Mouse (Mus musculus) CH12.LX (cell line): Measurements from ENCODE around the gene Tsen2. TPM values are rescaled to one million over a fixed set of nuclear protein-coding genes. Genes with fewer than 3 reads are reported as not detected.
A peak's percentile ranks its signal among the peaks of the same experiment; 100 is the strongest.

Source experiments
- DNase-seq: peaks from one replicate; pipeline ENCODE4 v3.0.0-alpha.2; 2013; ENCODE audit errors: extremely low read depth
- H3K27ac ChIP-seq: 2 replicates; pipeline ENCODE4 v1.5.1; 2012; ENCODE audit warnings: low read depth, mild to moderate bottlenecking, control low read depth, moderate library complexity; ENCODE audit not compliant: insufficient read depth
- H3K27me3 ChIP-seq: replicated peaks from 2 replicates; pipeline ENCODE3; 2012; ENCODE audit warnings: inconsistent platforms
- H3K36me3 ChIP-seq, 2 experiments: replicated peaks in 1 of 2; 2 replicates each; pipeline versions ENCODE3 to v1.6.1; 2012; ENCODE audit warnings: inconsistent platforms in 1 of 2, low read length in 1 of 2, mild to moderate bottlenecking in 1 of 2, mixed read lengths in 1 of 2, moderate library complexity in 1 of 2; ENCODE audit not compliant: control insufficient read depth in 1 of 2, insufficient read depth in 1 of 2
- H3K4me1 ChIP-seq, 2 experiments: 2 replicates each; pipeline ENCODE4 v1.6.1; 2012; ENCODE audit warnings: inconsistent platforms in 1 of 2, moderate library complexity in 1 of 2; ENCODE audit not compliant: insufficient read depth in 2 of 2, control insufficient read depth in 1 of 2
- H3K4me2 ChIP-seq: 2 replicates; pipeline ENCODE4 v1.6.1; 2012; ENCODE audit warnings: low read depth, mild to moderate bottlenecking, control low read depth; ENCODE audit not compliant: poor library complexity, insufficient read depth, severe bottlenecking
- H3K4me3 ChIP-seq, 3 experiments: fragments of 150-350 bp in 1 of 3; sonication (generic) in 1 of 3; replicated peaks in 1 of 3; 2 replicates each; pipeline versions ENCODE3 to v1.5.1; 2011 to 2012; ENCODE audit warnings: low read depth in 2 of 3, low read length in 2 of 3, mild to moderate bottlenecking in 2 of 3, moderate library complexity in 2 of 3, control low read depth in 1 of 3, improper control_type of control experiment in 1 of 3, inconsistent platforms in 1 of 3, mixed read lengths in 1 of 3; ENCODE audit not compliant: poor library complexity in 1 of 3
- H3K79me2 ChIP-seq: replicated peaks from 2 replicates; pipeline ENCODE4 v1.6.1; 2012; ENCODE audit warnings: mild to moderate bottlenecking, moderate library complexity; ENCODE audit not compliant: control insufficient read depth, poor library complexity, insufficient read depth, severe bottlenecking; ENCODE audit errors: extremely low read depth
- H3K9ac ChIP-seq: 2 replicates; pipeline ENCODE4 v1.6.1; 2012; ENCODE audit warnings: low read depth, mild to moderate bottlenecking, control low read depth, moderate library complexity; ENCODE audit not compliant: insufficient read depth
- H3K9me3 ChIP-seq: replicated peaks from 2 replicates; pipeline ENCODE3; 2012; ENCODE audit warnings: low read length, inconsistent platforms, mixed read lengths
- BHLHE40 ChIP-seq: IDR thresholded peaks from 2 replicates; pipeline ENCODE4 v1.6.1; 2011; ENCODE audit warnings: mild to moderate bottlenecking, low read depth, low read length, improper control_type of control experiment
- CHD1 ChIP-seq: IDR thresholded peaks from 2 replicates; pipeline ENCODE4 v1.6.1; 2012; ENCODE audit warnings: low read depth, low read length, improper control_type of control experiment, inconsistent platforms
- CHD2 ChIP-seq: IDR thresholded peaks from 2 replicates; pipeline ENCODE4 v1.6.1; 2011; ENCODE audit warnings: low read length, improper control_type of control experiment
- CTCF ChIP-seq, 2 experiments: IDR thresholded peaks in 1 of 2; conservative IDR thresholded peaks in 1 of 2; 2 replicates each; pipeline ENCODE4 v1.5.1; 2011 to 2012; ENCODE audit warnings: low read depth in 2 of 2, low read length in 2 of 2, improper control_type of control experiment in 1 of 2, inconsistent platforms in 1 of 2, mild to moderate bottlenecking in 1 of 2, moderate library complexity in 1 of 2
- E2F4 ChIP-seq: IDR thresholded peaks from 2 replicates; pipeline ENCODE4 v1.6.1; 2011; ENCODE audit warnings: low read depth, low read length, improper control_type of control experiment; ENCODE audit not compliant: insufficient replicate concordance
- EP300 ChIP-seq: IDR thresholded peaks from 2 replicates; pipeline ENCODE4 v1.6.1; 2011; ENCODE audit warnings: low read length, improper control_type of control experiment
- ETS1 ChIP-seq: conservative IDR thresholded peaks from 2 replicates; pipeline ENCODE4 v1.6.1; 2012; ENCODE audit warnings: low read depth, mild to moderate bottlenecking, inconsistent platforms, low read length, improper control_type of control experiment, moderate library complexity
- GABPA ChIP-seq: IDR thresholded peaks from 2 replicates; pipeline ENCODE4 v1.6.1; 2012; ENCODE audit warnings: low read depth, low read length, improper control_type of control experiment, inconsistent platforms; ENCODE audit not compliant: insufficient replicate concordance
- HCFC1 ChIP-seq: IDR thresholded peaks from 2 replicates; pipeline ENCODE4 v1.6.1; 2012; ENCODE audit warnings: low read depth, mild to moderate bottlenecking, inconsistent platforms, low read length, improper control_type of control experiment
- IRF4 ChIP-seq: IDR thresholded peaks from 2 replicates; pipeline ENCODE4 v1.6.1; 2014; ENCODE audit warnings: low read depth, mild to moderate bottlenecking, inconsistent platforms, low read length, improper control_type of control experiment
- JUN ChIP-seq: IDR thresholded peaks from 2 replicates; pipeline ENCODE4 v1.6.1; 2011; ENCODE audit warnings: low read depth, mild to moderate bottlenecking, low read length, improper control_type of control experiment, moderate library complexity; ENCODE audit not compliant: insufficient read depth
- JUND ChIP-seq: conservative IDR thresholded peaks from 2 replicates; pipeline ENCODE4 v1.6.1; 2011; ENCODE audit warnings: low read depth, low read length, improper control_type of control experiment
- KAT2A ChIP-seq: IDR thresholded peaks from 2 replicates; pipeline ENCODE4 v1.6.1; 2012; ENCODE audit warnings: low read length, improper control_type of control experiment, inconsistent platforms; ENCODE audit not compliant: insufficient replicate concordance
- MAFK ChIP-seq: IDR thresholded peaks from 2 replicates; pipeline ENCODE4 v1.6.1; 2011; ENCODE audit warnings: low read length, improper control_type of control experiment; ENCODE audit not compliant: insufficient replicate concordance
- MAX ChIP-seq: IDR thresholded peaks from 2 replicates; pipeline ENCODE4 v1.6.1; 2011; ENCODE audit warnings: low read length, improper control_type of control experiment
- MAZ ChIP-seq: IDR thresholded peaks from 2 replicates; pipeline ENCODE4 v1.6.1; 2012; ENCODE audit warnings: low read depth, mild to moderate bottlenecking, inconsistent platforms, low read length, improper control_type of control experiment, moderate library complexity
- MEF2A ChIP-seq: IDR thresholded peaks from 2 replicates; pipeline ENCODE4 v1.6.1; 2014; ENCODE audit warnings: low read depth, mild to moderate bottlenecking, inconsistent platforms, low read length, improper control_type of control experiment, borderline replicate concordance
- MXI1 ChIP-seq: IDR thresholded peaks from 2 replicates; pipeline ENCODE4 v1.6.1; 2011; ENCODE audit warnings: mild to moderate bottlenecking, low read depth, low read length, improper control_type of control experiment
- MYC ChIP-seq: IDR thresholded peaks from 2 replicates; pipeline ENCODE4 v1.6.1; 2011; ENCODE audit warnings: low read depth, mild to moderate bottlenecking, improper control_type of control experiment, low read length
- NELFE ChIP-seq: IDR thresholded peaks from 2 replicates; pipeline ENCODE4 v1.6.1; 2011; ENCODE audit warnings: low read depth, low read length, improper control_type of control experiment
- NRF1 ChIP-seq: IDR thresholded peaks from 2 replicates; pipeline ENCODE4 v1.6.1; 2014; ENCODE audit warnings: low read depth, mild to moderate bottlenecking, inconsistent platforms, low read length, improper control_type of control experiment, moderate library complexity
- POLR2A ChIP-seq: IDR thresholded peaks from 2 replicates; pipeline ENCODE4 v1.6.1; 2011; ENCODE audit warnings: low read depth, mild to moderate bottlenecking, improper control_type of control experiment, low read length
- RCOR1 ChIP-seq: conservative IDR thresholded peaks from 2 replicates; pipeline ENCODE4 v1.6.1; 2012; ENCODE audit warnings: low read depth, mild to moderate bottlenecking, inconsistent platforms, low read length, improper control_type of control experiment
- SIN3A ChIP-seq: IDR thresholded peaks from 2 replicates; pipeline ENCODE4 v1.6.1; 2012; ENCODE audit warnings: low read length, improper control_type of control experiment, inconsistent platforms
- TBP ChIP-seq: conservative IDR thresholded peaks from 2 replicates; pipeline ENCODE4 v1.6.1; 2011; ENCODE audit warnings: low read depth, low read length, improper control_type of control experiment
- UBTF ChIP-seq: IDR thresholded peaks from 2 replicates; pipeline ENCODE4 v1.6.1; 2012; ENCODE audit warnings: low read depth, mild to moderate bottlenecking, inconsistent platforms, low read length, improper control_type of control experiment, moderate library complexity
- USF2 ChIP-seq: conservative IDR thresholded peaks from 2 replicates; pipeline ENCODE4 v1.6.1; 2011; ENCODE audit warnings: low read depth, low read length, improper control_type of control experiment
- ZC3H11A ChIP-seq: IDR thresholded peaks from 2 replicates; pipeline ENCODE4 v1.6.1; 2012; ENCODE audit warnings: low read depth, mild to moderate bottlenecking, inconsistent platforms, low read length, improper control_type of control experiment
- ZNF384 ChIP-seq: IDR thresholded peaks from 2 replicates; pipeline ENCODE4 v1.6.1; 2012; ENCODE audit warnings: low read depth, low read length, improper control_type of control experiment, inconsistent platforms
- dilution Hi-C: fragments of 300-500 bp; cut with MboI; formaldehyde crosslinking; loops from 2 replicates; pipeline ENCODE4 v1.14.3; 2020; ENCODE audit warnings: low sequenced_read_pairs; ENCODE audit not compliant: extremely low pct_unique_long_range_greater_than_20kb, extremely low pct_ligation_motif_present
- in situ Hi-C: fragments of 300-500 bp; cut with MboI; formaldehyde crosslinking; loops from 3 replicates; pipeline ENCODE4 v1.14.3; 2019; ENCODE audit warnings: low sequenced_read_pairs, low pct_ligation_motif_present, low pct_unique_long_range_greater_than_20kb, mixed read lengths
- polyA plus RNA-seq: library from polyadenylated mRNA; unstranded; fragments of >175 nt; gene quantifications from 2 replicates; pipeline ENCODE4 v1.2.1, GENCODE M21; 2012; ENCODE audit warnings: low read depth; ENCODE audit not compliant: insufficient read length
- total RNA-seq, 2 experiments: library from RNA; depleted of rRNA; stranded (reverse); fragments of 300-350 nt in 1 of 2; fragments of >200 nt in 1 of 2; gene quantifications; 2 replicates each; pipeline ENCODE4 v1.2.3; 2012 to 2014

Tsen2 gene
- total and polyA plus RNA-seq, 3 experiments = 17.2 to 30.1 (median 20.4) TPM

GRCm38 (mm10) chr6:115536169-115536568 is 8.3 kb upstream of the Tsen2 start:
- H3K9ac ChIP-seq = no peak overlapping the region
- DNase-seq = no peak
- no peak overlapping the region for H3K4me2 ChIP-seq
- H3K27ac ChIP-seq = no peak overlapping the region
- in situ Hi-C loops (loop anchor here (5.0 to 25.0 kb wide), 3 partner anchors 149 to 304 kb away; no protein-coding TSS in a partner anchor), dilution Hi-C loops (no loop called here)
- no peaks in the 10 kb centered on the region for H3K9me3 ChIP-seq
- no peaks in the 10 kb centered on the region for H3K27me3 ChIP-seq
- no peaks in the 10 kb centered on the region for H3K36me3 ChIP-seq
- peaks cover 0 to 9% of the 10 kb centered on the region in 2 experiments; a peak in 2 of 4 replicates for H3K4me1 ChIP-seq
- H3K4me3 ChIP-seq = no peak overlapping the region
- H3K79me2 ChIP-seq = no peaks in the 10 kb centered on the region
- TF ChIP-seq BHLHE40 (no peak), MAFK (no peak), ZC3H11A (no peak), POLR2A (no peak), E2F4 (no peak), IRF4 (no peak), NELFE (no peak), GABPA (no peak), USF2 (no peak)

GRCm38 (mm10) chr6:115538645-115539429 is 5.6 kb upstream of the Tsen2 start:
- Histone ChIP-seq H3K27me3 (no peaks in the 10 kb centered on the region), H3K4me1 (peaks cover 4 to 31% of the 10 kb centered on the region in 2 experiments), H3K4me2 (peak overlapping the region; percentile 17; the same call in 1 of the 2 replicates), H3K79me2 (no peaks in the 10 kb centered on the region), H3K4me3 (peak overlapping the region in 1 of 3 experiments; percentile 17), H3K9me3 (no peaks in the 10 kb centered on the region), H3K27ac (no peak overlapping the region), H3K36me3 (no peaks in the 10 kb centered on the region), H3K9ac (no peak overlapping the region)
- dilution Hi-C loops (no loop called here), in situ Hi-C loops (loop anchor here (5.0 to 25.0 kb wide), 3 partner anchors 152 to 307 kb away; no protein-coding TSS in a partner anchor)
- DNase-seq = peak; percentile 81
- no peak for TF ChIP-seq GABPA
- TF ChIP-seq ZNF384 = no peak
- TF ChIP-seq CTCF (conservative IDR thresholded peaks at IDR 0.05 in 1 of 2, IDR thresholded peaks at IDR 0.05 in 1 of 2; ENCODE audit: low read depth in 2 of 2, low read length in 2 of 2) = peak; percentile 85 to 93
- TF ChIP-seq CHD2 = no peak
- no peak for TF ChIP-seq EP300
- no peak for TF ChIP-seq HCFC1
- TF ChIP-seq CHD1 = no peak
- TF ChIP-seq SIN3A = 0 out of 2 replicates have a peak, but pooled peaks have one; percentile 44
- no peak for TF ChIP-seq ETS1
- 0 out of 2 replicates have a peak, but pooled peaks have one; percentile 35 for TF ChIP-seq NRF1
- TF ChIP-seq JUN = no peak
- no peak for TF ChIP-seq NELFE
- no peak for TF ChIP-seq TBP
- no peak for TF ChIP-seq E2F4
- no peak for TF ChIP-seq MXI1
- TF ChIP-seq ZC3H11A = peak; percentile 94
- TF ChIP-seq RCOR1 = no peak
- no peak for TF ChIP-seq JUND
- TF ChIP-seq MAX = no peak
- no peak for TF ChIP-seq KAT2A
- no peak for TF ChIP-seq USF2
- peak; percentile 68; the same call in 1 of the 2 replicates for TF ChIP-seq MAZ
- peak; percentile 69; the same call in 1 of the 2 replicates for TF ChIP-seq MYC
- TF ChIP-seq IRF4 = 0 out of 2 replicates have a peak, but pooled peaks have one; percentile 29
- no peak for TF ChIP-seq UBTF
- TF ChIP-seq MEF2A = peak; percentile 43; the same call in 1 of the 2 replicates
- TF ChIP-seq BHLHE40 = no peak
